Mouse (Mus musculus) MEL (cell line): Measurements from ENCODE around the gene Mrpl30. TPM values are rescaled to one million over a fixed set of nuclear protein-coding genes. Genes with fewer than 3 reads are reported as not detected.

Experiments used
- DNase-seq: peaks from one replicate; pipeline ENCODE4 v3.0.0; 2011; ENCODE audit warnings: low read depth, low spot score
- H3K27ac ChIP-seq: 2 replicates; pipeline ENCODE4 v1.5.1; 2012; ENCODE audit warnings: low read depth, mild to moderate bottlenecking, control low read depth, low read length, moderate library complexity; ENCODE audit not compliant: control insufficient read depth
- H3K27me3 ChIP-seq, 2 experiments: fragments of 150-350 bp in 1 of 2; sonication (generic) in 1 of 2; 2 replicates each; pipeline ENCODE4 v1.6.1; 2012; ENCODE audit warnings: low read length in 2 of 2, mild to moderate bottlenecking in 2 of 2, improper control_type of control experiment in 1 of 2, moderate library complexity in 1 of 2; ENCODE audit not compliant: insufficient read depth in 2 of 2, control insufficient read depth in 1 of 2
- H3K36me3 ChIP-seq, 2 experiments: 2 replicates each; pipeline ENCODE4 v1.6.1; 2012 to 2014; ENCODE audit warnings: low read length in 2 of 2, improper control_type of control experiment in 1 of 2, inconsistent platforms in 1 of 2, mild to moderate bottlenecking in 1 of 2; ENCODE audit not compliant: insufficient read depth in 2 of 2, control insufficient read depth in 1 of 2
- H3K4me1 ChIP-seq, 2 experiments: fragments of 150-350 bp in 1 of 2; sonication (generic) in 1 of 2; 2 replicates each; pipeline ENCODE4 v1.6.1; 2012; ENCODE audit warnings: low read length in 2 of 2, improper control_type of control experiment in 1 of 2, mild to moderate bottlenecking in 1 of 2; ENCODE audit not compliant: insufficient read depth in 2 of 2, control insufficient read depth in 1 of 2
- H3K4me3 ChIP-seq, 2 experiments: fragments of 150-350 bp in 1 of 2; sonication (generic) in 1 of 2; 2 replicates each; pipeline ENCODE4 v1.5.1; 2012; ENCODE audit warnings: low read depth in 2 of 2, low read length in 2 of 2, mild to moderate bottlenecking in 2 of 2, moderate library complexity in 2 of 2, control low read depth in 1 of 2, improper control_type of control experiment in 1 of 2; ENCODE audit not compliant: control insufficient read depth in 1 of 2, insufficient read depth in 1 of 2
- H3K79me2 ChIP-seq: 2 replicates; pipeline ENCODE4 v1.6.1; 2012; ENCODE audit warnings: mild to moderate bottlenecking, low read length, moderate library complexity; ENCODE audit not compliant: control insufficient read depth, poor library complexity, insufficient read depth
- H3K9ac ChIP-seq: 2 replicates; pipeline ENCODE4 v1.6.1; 2012; ENCODE audit warnings: low read depth, mild to moderate bottlenecking, control low read depth, low read length, moderate library complexity; ENCODE audit not compliant: control insufficient read depth, poor library complexity, severe bottlenecking
- H3K9me3 ChIP-seq: fragments of 150-350 bp; sonication (generic); replicated peaks from 2 replicates; pipeline ENCODE4 v1.6.1; 2012; ENCODE audit warnings: mild to moderate bottlenecking, low read length, improper control_type of control experiment, moderate library complexity; ENCODE audit not compliant: insufficient read depth
- BHLHE40 ChIP-seq: IDR thresholded peaks from 2 replicates; pipeline ENCODE4 v1.6.1; 2012; ENCODE audit warnings: low read depth, mild to moderate bottlenecking, inconsistent platforms, low read length, improper control_type of control experiment, borderline replicate concordance
- CHD2 ChIP-seq: IDR thresholded peaks from 2 replicates; pipeline ENCODE4 v1.6.1; 2011; ENCODE audit warnings: low read length, improper control_type of control experiment
- CTCF ChIP-seq, 3 experiments: IDR thresholded peaks in 2 of 3; conservative IDR thresholded peaks in 1 of 3; 2 replicates each; pipeline ENCODE4 v1.5.1; 2011 to 2012; ENCODE audit warnings: low read length in 3 of 3, low read depth in 2 of 3, mild to moderate bottlenecking in 2 of 3, improper control_type of control experiment in 1 of 3, inconsistent platforms in 1 of 3, mixed read lengths in 1 of 3, moderate library complexity in 1 of 3; ENCODE audit not compliant: control insufficient read depth in 1 of 3, insufficient read depth in 1 of 3, poor library complexity in 1 of 3, severe bottlenecking in 1 of 3
- E2F4 ChIP-seq: IDR thresholded peaks from 2 replicates; pipeline ENCODE4 v1.6.1; 2011; ENCODE audit warnings: low read depth, low read length, improper control_type of control experiment, borderline replicate concordance
- ELF1 ChIP-seq: IDR thresholded peaks from 2 replicates; pipeline ENCODE4 v1.6.1; 2014; ENCODE audit warnings: low read depth, mild to moderate bottlenecking, inconsistent platforms, low read length, improper control_type of control experiment, moderate library complexity
- EP300 ChIP-seq, 2 experiments: IDR thresholded peaks; 2 replicates each; pipeline ENCODE4 v1.6.1; 2011; ENCODE audit warnings: improper control_type of control experiment in 2 of 2, low read length in 2 of 2, low read depth in 1 of 2, mild to moderate bottlenecking in 1 of 2
- GABPA ChIP-seq: IDR thresholded peaks from 2 replicates; pipeline ENCODE4 v1.6.1; 2012; ENCODE audit warnings: low read depth, mild to moderate bottlenecking, inconsistent platforms, low read length, improper control_type of control experiment, moderate library complexity
- HCFC1 ChIP-seq: IDR thresholded peaks from 2 replicates; pipeline ENCODE4 v1.6.1; 2012; ENCODE audit warnings: low read depth, mild to moderate bottlenecking, inconsistent platforms, low read length, improper control_type of control experiment, moderate library complexity
- KAT2A ChIP-seq: conservative IDR thresholded peaks from 2 replicates; pipeline ENCODE4 v1.6.1; 2012; ENCODE audit warnings: low read depth, low read length, improper control_type of control experiment, inconsistent platforms
- MAFK ChIP-seq: IDR thresholded peaks from 2 replicates; pipeline ENCODE4 v1.6.1; 2011; ENCODE audit warnings: low read depth, mild to moderate bottlenecking, low read length, improper control_type of control experiment, borderline replicate concordance
- MAX ChIP-seq: IDR thresholded peaks from 2 replicates; pipeline ENCODE4 v1.6.1; 2011; ENCODE audit warnings: low read length, improper control_type of control experiment
- MAZ ChIP-seq: IDR thresholded peaks from 2 replicates; pipeline ENCODE4 v1.6.1; 2012; ENCODE audit warnings: low read depth, mild to moderate bottlenecking, inconsistent platforms, low read length, improper control_type of control experiment
- MXI1 ChIP-seq: IDR thresholded peaks from 2 replicates; pipeline ENCODE4 v1.6.1; 2011; ENCODE audit warnings: mild to moderate bottlenecking, low read depth, low read length, improper control_type of control experiment
- MYC ChIP-seq: IDR thresholded peaks from 2 replicates; pipeline ENCODE4 v1.6.1; 2011; ENCODE audit warnings: low read depth, mild to moderate bottlenecking, low read length, improper control_type of control experiment, moderate library complexity
- NELFE ChIP-seq: IDR thresholded peaks from 2 replicates; pipeline ENCODE4 v1.6.1; 2011; ENCODE audit warnings: low read depth, low read length, improper control_type of control experiment
- POLR2A ChIP-seq, 2 experiments: IDR thresholded peaks; 2 replicates each; pipeline ENCODE4 v1.6.1; 2011 to 2012; ENCODE audit warnings: low read length in 2 of 2, mild to moderate bottlenecking in 2 of 2, control low read depth in 1 of 2, improper control_type of control experiment in 1 of 2, low read depth in 1 of 2, moderate library complexity in 1 of 2; ENCODE audit not compliant: control insufficient read depth in 1 of 2, insufficient read depth in 1 of 2, poor library complexity in 1 of 2
- POLR2AphosphoS2 ChIP-seq: IDR thresholded peaks from 2 replicates; pipeline ENCODE4 v1.6.1; 2011; ENCODE audit warnings: low read length, improper control_type of control experiment
- RAD21 ChIP-seq: IDR thresholded peaks from 2 replicates; pipeline ENCODE4 v1.6.1; 2011; ENCODE audit warnings: mild to moderate bottlenecking, low read depth, low read length, improper control_type of control experiment
- RCOR1 ChIP-seq: IDR thresholded peaks from 2 replicates; pipeline ENCODE4 v1.6.1; 2012; ENCODE audit warnings: low read depth, mild to moderate bottlenecking, inconsistent platforms, low read length, improper control_type of control experiment
- SIN3A ChIP-seq: IDR thresholded peaks from 2 replicates; pipeline ENCODE4 v1.6.1; 2012; ENCODE audit warnings: low read length, improper control_type of control experiment, inconsistent platforms
- SMC3 ChIP-seq: IDR thresholded peaks from 2 replicates; pipeline ENCODE4 v1.6.1; 2011; ENCODE audit warnings: low read depth, low read length, improper control_type of control experiment
- TAL1 ChIP-seq: IDR thresholded peaks from 2 replicates; pipeline ENCODE4 v1.6.1; 2012; ENCODE audit warnings: mild to moderate bottlenecking, inconsistent platforms, low read length, moderate library complexity, mixed read lengths
- TBP ChIP-seq: IDR thresholded peaks from 2 replicates; pipeline ENCODE4 v1.8.0; 2011; ENCODE audit warnings: low read depth, low read length, improper control_type of control experiment
- TCF12 ChIP-seq: IDR thresholded peaks from 2 replicates; pipeline ENCODE4 v1.6.1; 2014; ENCODE audit warnings: low read depth, mild to moderate bottlenecking, inconsistent platforms, low read length, improper control_type of control experiment, moderate library complexity
- USF1 ChIP-seq: IDR thresholded peaks from 2 replicates; pipeline ENCODE4 v1.6.1; 2014; ENCODE audit warnings: low read depth, mild to moderate bottlenecking, inconsistent platforms, low read length, improper control_type of control experiment, moderate library complexity
- ZC3H11A ChIP-seq: IDR thresholded peaks from 2 replicates; pipeline ENCODE4 v1.6.1; 2012; ENCODE audit warnings: low read depth, mild to moderate bottlenecking, inconsistent platforms, low read length, improper control_type of control experiment
- ZKSCAN1 ChIP-seq: IDR thresholded peaks from 2 replicates; pipeline ENCODE4 v1.6.1; 2012; ENCODE audit warnings: low read depth, mild to moderate bottlenecking, inconsistent platforms, low read length, improper control_type of control experiment, moderate library complexity
- ZMIZ1 ChIP-seq: IDR thresholded peaks from 2 replicates; pipeline ENCODE4 v1.6.1; 2012; ENCODE audit warnings: low read depth, mild to moderate bottlenecking, inconsistent platforms, low read length, improper control_type of control experiment, moderate library complexity
- polyA plus RNA-seq, 2 experiments: library from polyadenylated mRNA; stranded (reverse) in 1 of 2; unstranded in 1 of 2; fragments of >175 nt in 1 of 2; fragments of >200 nt in 1 of 2; gene quantifications; 2 replicates each; pipeline versions ENCODE4 v1.2.1 to v1.2.4; 2012; ENCODE audit warnings: low replicate concordance in 2 of 2, low read depth in 1 of 2; ENCODE audit not compliant: insufficient read length in 2 of 2, insufficient read depth in 1 of 2, missing spikeins in 1 of 2
- total RNA-seq: library from RNA; depleted of rRNA; stranded (reverse); fragments of 300-350 nt; gene quantifications from 2 replicates; pipeline ENCODE4 v1.2.3, GENCODE M21; 2012

Gene Mrpl30
- total and polyA plus RNA-seq, 3 experiments = 189 to 260 (median 255) TPM

DNA sequence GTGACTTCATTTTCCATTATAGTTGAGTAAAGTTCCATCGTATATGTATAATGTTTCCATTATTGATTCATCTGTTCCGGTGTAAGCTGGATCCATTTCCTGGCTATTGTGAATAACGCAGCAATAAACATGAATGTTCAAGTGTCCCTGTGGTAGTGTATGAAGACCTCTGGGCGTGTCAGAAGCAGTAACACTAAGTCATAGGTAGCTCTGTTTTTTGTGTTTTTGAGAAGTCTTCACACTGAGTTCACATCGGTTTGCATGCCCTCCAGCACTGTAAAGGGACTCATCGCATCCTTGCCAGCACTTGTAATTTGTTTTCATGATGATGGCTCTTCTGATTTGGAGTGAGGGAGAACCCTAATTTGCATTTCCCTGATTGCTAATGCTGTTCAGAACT is 24.0 kb upstream of the Mrpl30 start, which contains the start of gene Tsga10:
Gene Tsga10 (minus strand): TSS at position 144 of the 400 bp plus-strand sequence.
- peaks cover 2% of the 10 kb centered on the region; the same call in 1 of the 2 replicates for H3K79me2 ChIP-seq
- no peaks in the 10 kb centered on the region for H3K9me3 ChIP-seq
- peak; percentile 56 for DNase-seq
- peaks cover 5 to 12% of the 10 kb centered on the region in 2 experiments; a peak in 3 of 4 replicates for H3K4me1 ChIP-seq
- TF ChIP-seq EP300 (IDR thresholded peaks at IDR 0.05; ENCODE audit: low read depth in 1 of 2, low read length in 2 of 2) = no peak
- TF ChIP-seq ZKSCAN1 = no peak
- 0 out of 2 replicates have a peak, but pooled peaks have one; percentile 14 for TF ChIP-seq MAX
- TF ChIP-seq SMC3 = no peak
- no peak for TF ChIP-seq BHLHE40
- no peak for TF ChIP-seq MYC
- no peak for TF ChIP-seq USF1
- peak; percentile 16; the same call in 1 of the 2 replicates for TF ChIP-seq SIN3A
- no peak for TF ChIP-seq MAZ
- TF ChIP-seq CHD2 = no peak
- TF ChIP-seq HCFC1 = 0 out of 2 replicates have a peak, but pooled peaks have one; percentile 46
- TF ChIP-seq POLR2AphosphoS2 = no peak
- no peak for TF ChIP-seq ZC3H11A
- no peak for TF ChIP-seq CTCF (IDR thresholded peaks at IDR 0.05 in 2 of 3, conservative IDR thresholded peaks at IDR 0.05 in 1 of 3; ENCODE audit: control insufficient read depth in 1 of 3, insufficient read depth in 1 of 3, low read depth in 2 of 3, low read length in 3 of 3, poor library complexity in 1 of 3, severe bottlenecking in 1 of 3)
- TF ChIP-seq POLR2A (IDR thresholded peaks at IDR 0.05; ENCODE audit: control insufficient read depth in 1 of 2, insufficient read depth in 1 of 2, low read depth in 1 of 2, low read length in 2 of 2, poor library complexity in 1 of 2) = no peak
- TF ChIP-seq MAFK = no peak
- no peak for TF ChIP-seq GABPA
- no peak for TF ChIP-seq TBP
- no peak for TF ChIP-seq RAD21
- peaks cover 1 to 3% of the 10 kb centered on the region in 2 experiments; a peak in 3 of 4 replicates for H3K27me3 ChIP-seq
- peaks cover 0 to 13% of the 10 kb centered on the region in 2 experiments; a peak in 2 of 4 replicates for H3K36me3 ChIP-seq
- peak within 1 kb of the TSS; percentile 88 for H3K27ac ChIP-seq
- peak within 1 kb of the TSS; percentile 75 to 91 for H3K4me3 ChIP-seq
- H3K9ac ChIP-seq = peak within 1 kb of the TSS; percentile 88

GRCm38 (mm10) chr1:37867056-37867455 is 23.2 kb upstream of the Mrpl30 start:
- no peak overlapping the region; a peak in 1 of 4 replicates for H3K4me3 ChIP-seq
- H3K4me1 ChIP-seq = peaks cover 5 to 15% of the 10 kb centered on the region in 2 experiments; a peak in 3 of 4 replicates
- H3K9ac ChIP-seq = no peak overlapping the region
- no peak overlapping the region for H3K27ac ChIP-seq
- peaks cover 0 to 13% of the 10 kb centered on the region in 2 experiments; a peak in 2 of 4 replicates for H3K36me3 ChIP-seq
- H3K79me2 ChIP-seq = peaks cover 2% of the 10 kb centered on the region; the same call in 1 of the 2 replicates
- DNase-seq = peak; percentile 90
- peaks cover 1% of the 10 kb centered on the region in 2 experiments; a peak in 2 of 4 replicates for H3K27me3 ChIP-seq
- no peaks in the 10 kb centered on the region for H3K9me3 ChIP-seq
- peak; percentile 47; the same call in 1 of the 2 replicates for TF ChIP-seq RCOR1
- peak; percentile 27 to 29; a peak in 1 of 4 replicates for TF ChIP-seq EP300 (IDR thresholded peaks at IDR 0.05; ENCODE audit: low read depth in 1 of 2, low read length in 2 of 2)
- peak; percentile 81 for TF ChIP-seq ZC3H11A
- TF ChIP-seq HCFC1 = peak; percentile 64
- no peak for TF ChIP-seq TAL1
- TF ChIP-seq E2F4 = no peak
- TF ChIP-seq MXI1 = no peak; the same call in 1 of the 2 replicates
- TF ChIP-seq SMC3 = peak; percentile 75
- no peak for TF ChIP-seq ZKSCAN1
- TF ChIP-seq NELFE = no peak; the same call in 1 of the 2 replicates
- TF ChIP-seq ZMIZ1 = 0 out of 2 replicates have a peak, but pooled peaks have one; percentile 36
- peak; percentile 81 to 88 (median 87) for TF ChIP-seq CTCF (IDR thresholded peaks at IDR 0.05 in 2 of 3, conservative IDR thresholded peaks at IDR 0.05 in 1 of 3; ENCODE audit: control insufficient read depth in 1 of 3, insufficient read depth in 1 of 3, low read depth in 2 of 3, low read length in 3 of 3, poor library complexity in 1 of 3, severe bottlenecking in 1 of 3)
- peak; percentile 65; the same call in 1 of the 2 replicates for TF ChIP-seq MYC
- peak; percentile 44; the same call in 1 of the 2 replicates for TF ChIP-seq BHLHE40
- peak; percentile 88 for TF ChIP-seq RAD21
- peak; percentile 25; the same call in 1 of the 2 replicates for TF ChIP-seq TCF12
- peak; percentile 49; the same call in 1 of the 2 replicates for TF ChIP-seq SIN3A
- TF ChIP-seq CHD2 = no peak
- 0 out of 2 replicates have a peak, but pooled peaks have one; percentile 9 for TF ChIP-seq USF1
- TF ChIP-seq KAT2A = 0 out of 2 replicates have a peak, but pooled peaks have one; percentile 24
- 0 out of 2 replicates have a peak, but pooled peaks have one; percentile 30 for TF ChIP-seq ELF1
- TF ChIP-seq MAZ = peak; percentile 61; the same call in 1 of the 2 replicates
